Mouse (Mus musculus): ENCODE data around the gene March1.

Gene March1

GRCm38 (mm10) chr8:65617871-65618751 is at the start of gene March1:
Gene March1 (plus strand): TSS chr8:65617900.
- no peak for DNase-seq (ENCODE audit: low spot score in 2 of 2)

DNA sequence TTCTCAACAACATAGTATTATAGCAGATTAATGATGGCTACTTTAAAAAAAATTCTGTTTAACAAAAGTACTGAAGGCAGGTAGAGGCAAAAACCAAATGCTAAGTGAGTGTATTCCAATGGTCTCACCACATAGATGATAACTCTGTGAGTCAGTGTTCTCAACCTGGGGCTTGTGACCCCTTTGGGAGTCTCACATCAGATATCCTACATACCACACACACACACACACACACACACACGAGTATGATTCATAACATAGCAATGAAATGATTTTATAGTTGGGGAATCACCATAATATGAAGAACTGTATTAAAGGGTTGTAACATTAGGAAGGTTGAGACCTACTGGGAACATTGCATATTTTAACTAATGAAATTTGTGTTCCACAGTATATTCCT is 30.8 kb upstream of the March1 start:
- no peak for DNase-seq (ENCODE audit: low spot score in 2 of 2)

- DNase-seq (ENCODE audit: low spot score in 2 of 2) = no peak
Observed at GRCm38 (mm10) chr8:65603241-65603640, 14.5 kb upstream of the March1 start.

GRCm38 (mm10) chr8:65609509-65609908 is 8.2 kb upstream of the March1 start:
- DNase-seq (ENCODE audit: low spot score in 2 of 2) = no peak

- DNase-seq (ENCODE audit: low spot score in 2 of 2) = no peak
Observed at GRCm38 (mm10) chr8:65618966-65619365, 1.3 kb downstream of the March1 start.

DNA sequence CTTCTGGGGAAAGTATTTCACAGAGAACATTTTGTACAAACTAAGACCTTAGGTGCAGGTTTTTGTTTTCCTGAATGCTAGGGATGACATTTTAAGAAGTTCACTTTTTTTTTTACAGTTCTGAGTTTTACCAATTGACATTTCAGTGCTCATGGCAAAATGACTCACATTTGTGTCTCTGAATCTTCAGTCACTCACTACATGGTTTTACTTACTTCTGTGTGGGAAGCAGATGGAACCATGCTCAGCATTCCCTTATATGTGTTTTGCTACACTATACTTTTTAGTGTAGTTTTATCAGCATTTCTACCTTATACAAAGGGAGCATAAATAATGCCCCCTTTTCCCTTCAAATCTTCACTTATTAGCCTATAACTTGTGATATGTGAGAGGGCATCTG is 27.2 kb downstream of the March1 start:
- DNase-seq (ENCODE audit: low spot score in 2 of 2) = no peak

- DNase-seq (ENCODE audit: low spot score in 2 of 2) = no peak
Observed at GRCm38 (mm10) chr8:65645502-65645901, 27.8 kb downstream of the March1 start.

DNA sequence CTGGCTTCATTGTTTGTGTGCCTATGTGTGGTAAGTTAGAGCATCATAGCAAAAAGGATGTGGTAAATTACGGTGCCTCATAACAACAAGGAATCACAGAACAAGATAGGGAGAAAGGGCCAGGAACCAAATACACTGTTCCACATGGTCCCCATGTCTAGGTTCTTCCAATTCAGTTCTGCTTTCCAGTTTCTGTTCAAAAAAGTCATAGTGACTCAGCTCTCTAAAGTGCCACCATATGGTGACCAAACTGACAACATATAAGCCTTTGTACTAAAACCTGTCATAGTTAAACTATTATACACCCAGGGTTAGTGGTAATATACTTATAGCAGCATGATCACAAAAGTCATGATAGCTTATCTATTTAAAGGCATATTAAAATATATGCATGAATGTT is 28.2 kb downstream of the March1 start:
- DNase-seq (ENCODE audit: low spot score in 2 of 2) = no peak

DNA sequence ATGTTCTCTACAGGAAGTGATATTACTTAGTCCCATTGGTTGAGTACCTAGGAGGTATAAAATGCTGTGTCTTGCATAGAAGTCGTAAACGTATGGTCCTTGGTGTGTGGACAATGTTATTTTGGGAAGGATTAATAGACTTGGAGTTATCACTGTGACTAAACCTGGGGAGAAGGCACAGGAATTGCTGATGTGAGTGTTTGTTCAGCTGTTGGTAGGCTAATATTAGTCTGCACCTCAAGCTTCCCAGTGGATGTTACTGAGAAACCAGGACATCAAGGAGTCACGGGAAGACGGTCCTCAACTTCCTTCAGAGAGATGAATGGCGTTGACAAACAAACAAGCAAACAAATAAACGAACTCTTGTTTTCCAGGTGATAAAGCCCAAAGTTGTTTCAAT is 38.2 kb downstream of the March1 start:
- DNase-seq (ENCODE audit: low spot score in 2 of 2) = no peak

DNA sequence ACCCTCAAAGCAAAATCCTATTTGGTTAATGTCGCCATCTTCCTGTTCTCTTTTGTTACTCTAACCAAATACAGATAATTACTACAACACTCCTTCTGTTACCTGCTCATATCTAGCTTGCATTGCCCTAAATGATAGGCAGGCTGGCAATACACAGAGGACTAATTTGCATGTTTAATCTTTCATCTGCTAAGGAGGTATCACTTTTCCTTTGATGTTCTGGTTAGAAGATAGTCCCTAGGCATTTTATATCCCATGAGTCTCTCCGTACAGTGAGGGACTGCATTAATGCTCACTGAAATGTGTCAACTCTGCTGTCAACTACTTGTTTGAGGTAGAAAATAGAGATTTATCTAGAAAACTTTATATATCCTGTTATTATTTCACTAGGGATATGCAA is 44.2 kb downstream of the March1 start:
- no peak for DNase-seq (ENCODE audit: low spot score in 2 of 2)

DNA sequence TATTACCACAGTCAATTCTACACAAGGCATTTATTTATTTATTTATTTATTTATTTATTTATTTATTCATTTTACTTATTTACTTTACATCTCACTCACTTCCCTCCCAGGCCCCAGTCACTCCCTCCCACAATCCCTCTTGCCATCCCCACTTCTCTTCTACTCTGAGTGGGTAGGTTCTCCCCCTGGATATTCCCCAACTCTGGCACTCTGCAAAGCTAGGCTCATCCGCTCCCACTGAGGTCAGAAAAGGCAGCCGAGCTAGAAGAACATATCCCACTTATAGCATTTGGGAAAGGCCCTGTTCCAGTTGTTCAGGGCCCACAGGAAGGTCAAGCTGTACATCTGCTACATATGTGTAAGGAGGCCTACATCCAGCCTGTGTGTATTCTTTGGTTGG is 48.1 kb downstream of the March1 start:
- no peak for DNase-seq (ENCODE audit: low spot score in 2 of 2)

DNA sequence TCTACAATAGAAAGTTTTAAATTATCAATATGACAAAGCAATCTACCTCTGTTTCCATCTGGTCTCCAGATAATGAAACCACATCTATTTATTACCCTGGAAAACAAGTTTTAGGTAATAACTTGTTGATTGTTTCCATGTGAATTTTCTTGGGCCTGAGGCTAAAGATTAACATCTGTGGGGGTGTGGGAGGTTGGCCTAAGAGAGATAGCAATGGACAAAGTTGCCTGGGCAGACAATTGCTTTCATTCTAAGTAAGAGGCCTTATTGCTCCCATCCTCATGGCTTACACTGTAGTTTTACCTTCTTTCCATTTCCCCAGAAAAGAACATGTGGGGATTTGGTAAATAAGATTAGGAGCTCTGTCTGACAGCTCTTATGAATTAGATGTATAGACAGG is 125.4 kb downstream of the March1 start:
- no peak for DNase-seq (ENCODE audit: low spot score in 2 of 2)

DNA sequence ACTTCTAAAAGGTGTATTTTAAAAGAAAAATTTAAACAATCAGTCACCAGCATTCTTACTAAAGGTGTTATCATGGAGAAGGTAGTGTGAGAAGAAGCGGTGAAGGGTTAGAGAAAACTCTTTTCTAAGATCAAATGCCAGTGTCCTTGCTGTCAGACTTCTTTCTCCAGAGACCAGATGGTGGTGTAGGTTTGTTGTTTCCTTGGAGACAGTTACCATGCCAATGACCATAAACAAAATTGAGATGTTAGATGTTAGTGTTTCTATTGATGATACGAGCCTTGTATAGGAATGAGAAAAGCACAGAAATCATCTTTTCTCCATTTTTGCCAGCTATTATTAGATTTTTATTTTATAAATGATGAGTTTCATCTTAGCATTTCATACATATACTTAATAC is 158.1 kb downstream of the March1 start:
- DNase-seq (ENCODE audit: low spot score in 2 of 2) = no peak

DNA sequence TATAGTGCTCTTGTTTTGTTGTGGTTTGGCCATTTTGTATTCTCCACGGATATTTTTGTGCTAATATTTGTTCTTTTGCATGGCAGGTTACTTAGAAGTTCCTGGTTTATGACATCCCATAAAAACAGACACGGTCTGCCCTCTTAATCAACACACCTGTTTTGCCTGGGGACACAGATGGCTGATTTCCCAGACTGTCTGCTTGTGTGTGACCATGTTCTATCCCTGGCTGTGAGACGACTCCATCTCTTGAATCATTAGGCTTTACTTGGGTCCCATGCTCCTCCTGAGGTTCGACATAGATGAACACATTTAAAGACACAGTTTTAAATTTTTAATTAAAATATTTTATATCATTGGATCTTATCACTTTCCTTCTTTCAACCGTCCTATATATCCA is 163.5 kb downstream of the March1 start:
- DNase-seq (ENCODE audit: low spot score in 2 of 2) = no peak

DNA sequence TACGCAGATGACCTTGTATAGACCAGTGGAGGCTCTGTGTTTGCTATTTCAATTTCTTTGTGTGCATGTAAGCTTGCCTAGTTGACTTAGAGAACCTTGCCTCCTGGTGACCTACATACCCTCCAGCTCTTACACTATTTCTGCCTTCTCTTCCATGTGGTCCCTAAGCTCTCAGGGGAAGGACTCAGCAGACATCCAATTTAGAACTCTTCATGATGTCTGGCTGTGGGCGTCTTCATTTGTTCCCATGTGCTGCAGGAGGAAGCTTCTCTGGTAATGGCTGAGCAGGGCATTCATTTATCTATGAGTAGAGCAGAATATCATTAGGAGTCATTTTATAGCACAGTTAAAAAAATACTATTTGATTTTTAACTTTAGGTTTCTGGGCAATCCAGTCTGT is 195.3 kb downstream of the March1 start:
- DNase-seq (ENCODE audit: low spot score in 2 of 2) = no peak

- DNase-seq (ENCODE audit: low spot score in 2 of 2) = no peak
Observed at GRCm38 (mm10) chr8:65922294-65923019, 304.8 kb downstream of the March1 start.

GRCm38 (mm10) chr8:65956948-65957347 is 339.2 kb downstream of the March1 start:
- no peak for DNase-seq (ENCODE audit: low spot score in 2 of 2)

GRCm38 (mm10) chr8:65957492-65957891 is 339.8 kb downstream of the March1 start:
- no peak for DNase-seq (ENCODE audit: low spot score in 2 of 2)

- no peak for DNase-seq (ENCODE audit: low spot score in 2 of 2)
Observed at GRCm38 (mm10) chr8:65966502-65967222, 349.0 kb downstream of the March1 start.

- no peak for DNase-seq (ENCODE audit: low spot score in 2 of 2)
Observed at GRCm38 (mm10) chr8:65967223-65967778, 349.6 kb downstream of the March1 start.

- DNase-seq (ENCODE audit: low spot score in 2 of 2) = no peak
Observed at GRCm38 (mm10) chr8:65976905-65977304, 359.2 kb downstream of the March1 start.

- DNase-seq (ENCODE audit: low spot score in 2 of 2) = no peak
Observed at GRCm38 (mm10) chr8:65982039-65982438, 364.3 kb downstream of the March1 start.

Measured in natural killer cell, adult 2 months (primary cell).